Mouse (Mus musculus): Measurements from ENCODE around the gene Gm43064. TPM values are rescaled to one million over a fixed set of nuclear protein-coding genes. Genes with fewer than 3 reads are reported as not detected.

The Gm43064 gene
- polyA plus RNA-seq, 1 experiment from 2014 or later, result 0.64 TPM

- 73% methylated on average over 12 of the region's 12 CpGs for WGBS
- Histone ChIP-seq H3K4me3 (no peak within 1 kb of the TSS), H3K4me1 (no peaks in the 10 kb centered on the region), H3K27ac (no peak within 1 kb of the TSS), H3K27me3 (no peaks in the 10 kb centered on the region), H3K4me2 (no peak within 1 kb of the TSS), H3K36me3 (no peaks in the 10 kb centered on the region), H3K9ac (no peak within 1 kb of the TSS), H3K9me3 (no peaks in the 10 kb centered on the region)
- no peak for ATAC-seq (ENCODE audit: insufficient number of reproducible peaks, low FRiP score, low TSS enrichment, low read depth)
Measured at GRCm38 (mm10) chr3:103858881-103859801, 49.8 kb downstream of the Gm43064 start, which contains the start of gene Ptpn22. TSS of gene Ptpn22 (plus strand) at chr3:103859795.

GRCm38 (mm10) chr3:103859851-103860391, 50.5 kb downstream of the Gm43064 start:
- Histone ChIP-seq H3K4me1 (no peaks in the 10 kb centered on the region), H3K36me3 (no peaks in the 10 kb centered on the region), H3K27me3 (no peaks in the 10 kb centered on the region), H3K9ac (no peak overlapping the region), H3K27ac (no peak overlapping the region), H3K9me3 (no peaks in the 10 kb centered on the region), H3K4me2 (no peak overlapping the region), H3K4me3 (no peak overlapping the region)
- no peak for ATAC-seq (ENCODE audit: insufficient number of reproducible peaks, low FRiP score, low TSS enrichment, low read depth)
- WGBS, result 72% methylated on average over 6 of the region's 6 CpGs

GRCm38 (mm10) chr3:103862721-103863220, 53.4 kb downstream of the Gm43064 start:
- Histone ChIP-seq H3K4me1 (no peaks in the 10 kb centered on the region), H3K9ac (no peak overlapping the region), H3K36me3 (no peaks in the 10 kb centered on the region), H3K27me3 (no peaks in the 10 kb centered on the region), H3K27ac (no peak overlapping the region), H3K4me2 (no peak overlapping the region), H3K9me3 (no peaks in the 10 kb centered on the region), H3K4me3 (no peak overlapping the region)
- 62% methylated on average over 4 of the region's 4 CpGs for WGBS
- ATAC-seq (ENCODE audit: insufficient number of reproducible peaks, low FRiP score, low TSS enrichment, low read depth), result no peak

- Histone ChIP-seq H3K27ac (no peak overlapping the region), H3K9me3 (no peaks in the 10 kb centered on the region), H3K27me3 (no peaks in the 10 kb centered on the region), H3K9ac (no peak overlapping the region), H3K36me3 (no peaks in the 10 kb centered on the region), H3K4me3 (no peak overlapping the region), H3K4me1 (no peaks in the 10 kb centered on the region), H3K4me2 (no peak overlapping the region)
- ATAC-seq (ENCODE audit: insufficient number of reproducible peaks, low FRiP score, low TSS enrichment, low read depth), result no peak
- 86% methylated on average over 6 of the region's 6 CpGs for WGBS
Measured at GRCm38 (mm10) chr3:103864200-103864599, 54.8 kb downstream of the Gm43064 start.

GRCm38 (mm10) chr3:103867424-103867971, 58.1 kb downstream of the Gm43064 start:
- Histone ChIP-seq H3K27me3 (no peaks in the 10 kb centered on the region), H3K27ac (no peak overlapping the region), H3K4me1 (no peaks in the 10 kb centered on the region), H3K4me2 (no peak overlapping the region), H3K4me3 (no peak overlapping the region), H3K9ac (no peak overlapping the region), H3K36me3 (no peaks in the 10 kb centered on the region), H3K9me3 (no peaks in the 10 kb centered on the region)
- ATAC-seq (ENCODE audit: insufficient number of reproducible peaks, low FRiP score, low TSS enrichment, low read depth), result no peak
- 75% methylated on average over 5 of the region's 5 CpGs for WGBS

- H3K9me3 ChIP-seq, result no peaks in the 10 kb centered on the region
- no peak for ATAC-seq (ENCODE audit: insufficient number of reproducible peaks, low FRiP score, low TSS enrichment, low read depth)
- H3K4me2 ChIP-seq, result no peak overlapping the region
- no peaks in the 10 kb centered on the region for H3K36me3 ChIP-seq
- no peak overlapping the region for H3K4me3 ChIP-seq
- H3K27ac ChIP-seq, result no peak overlapping the region
- WGBS, result 73% methylated on average over 4 of the region's 4 CpGs
- no peaks in the 10 kb centered on the region for H3K4me1 ChIP-seq
- no peak overlapping the region for H3K9ac ChIP-seq
- no peaks in the 10 kb centered on the region for H3K27me3 ChIP-seq
Measured at GRCm38 (mm10) chr3:103868008-103868407, 58.6 kb downstream of the Gm43064 start.

GRCm38 (mm10) chr3:103872663-103873098, 63.3 kb downstream of the Gm43064 start:
- H3K4me2 ChIP-seq, result no peak overlapping the region
- H3K9ac ChIP-seq, result no peak overlapping the region
- no peak overlapping the region for H3K4me3 ChIP-seq
- H3K27me3 ChIP-seq, result no peaks in the 10 kb centered on the region
- no peak overlapping the region for H3K27ac ChIP-seq
- WGBS, result 42% methylated on average over 3 of the region's 3 CpGs
- no peaks in the 10 kb centered on the region for H3K9me3 ChIP-seq
- no peak for ATAC-seq (ENCODE audit: insufficient number of reproducible peaks, low FRiP score, low TSS enrichment, low read depth)
- no peaks in the 10 kb centered on the region for H3K4me1 ChIP-seq
- no peaks in the 10 kb centered on the region for H3K36me3 ChIP-seq

GRCm38 (mm10) chr3:103874329-103874728, 65.0 kb downstream of the Gm43064 start:
- Histone ChIP-seq H3K9me3 (no peaks in the 10 kb centered on the region), H3K9ac (no peak overlapping the region), H3K27me3 (no peaks in the 10 kb centered on the region), H3K4me3 (no peak overlapping the region), H3K4me1 (no peaks in the 10 kb centered on the region), H3K4me2 (no peak overlapping the region), H3K27ac (no peak overlapping the region), H3K36me3 (no peaks in the 10 kb centered on the region)
- ATAC-seq (ENCODE audit: insufficient number of reproducible peaks, low FRiP score, low TSS enrichment, low read depth), result no peak
- 70% methylated on average over 7 of the region's 7 CpGs for WGBS

- Histone ChIP-seq H3K27me3 (no peaks in the 10 kb centered on the region), H3K27ac (no peak overlapping the region), H3K9ac (no peak overlapping the region), H3K36me3 (no peaks in the 10 kb centered on the region), H3K4me3 (no peak overlapping the region), H3K4me1 (no peaks in the 10 kb centered on the region), H3K9me3 (no peaks in the 10 kb centered on the region), H3K4me2 (no peak overlapping the region)
- 74% methylated on average over 11 of the region's 11 CpGs for WGBS
- ATAC-seq (ENCODE audit: insufficient number of reproducible peaks, low FRiP score, low TSS enrichment, low read depth), result no peak
Measured at GRCm38 (mm10) chr3:103885946-103886345, 76.6 kb downstream of the Gm43064 start.

GRCm38 (mm10) chr3:103887581-103887980, 78.2 kb downstream of the Gm43064 start:
- Histone ChIP-seq H3K4me1 (no peaks in the 10 kb centered on the region), H3K4me3 (no peak overlapping the region), H3K9me3 (no peaks in the 10 kb centered on the region), H3K27ac (no peak overlapping the region), H3K9ac (no peak overlapping the region), H3K36me3 (no peaks in the 10 kb centered on the region), H3K27me3 (no peaks in the 10 kb centered on the region), H3K4me2 (no peak overlapping the region)
- WGBS, result 22% methylated on average over 3 of the region's 3 CpGs
- no peak for ATAC-seq (ENCODE audit: insufficient number of reproducible peaks, low FRiP score, low TSS enrichment, low read depth)
